Mouse (Mus musculus) C2C12 (cell line): Measurements from ENCODE around the gene C2cd2. TPM values are rescaled to one million over a fixed set of nuclear protein-coding genes. Genes with fewer than 3 reads are reported as not detected.

Experiments
- H3K27me3 ChIP-seq: one replicate; pipeline ENCODE4 v1.6.1; 2011; ENCODE audit not compliant: control insufficient read depth, insufficient read depth, insufficient read length
- H3K36me3 ChIP-seq: one replicate; pipeline ENCODE4 v1.6.1; 2011; ENCODE audit not compliant: control insufficient read depth, insufficient read depth
- H3K4me3 ChIP-seq: one replicate; pipeline ENCODE4 v1.5.1; 2011; ENCODE audit warnings: mild to moderate bottlenecking, control low read depth; ENCODE audit not compliant: poor library complexity, insufficient read depth, severe bottlenecking
- H3K79me2 ChIP-seq: one replicate; pipeline ENCODE4 v1.6.1; 2011; ENCODE audit not compliant: control insufficient read depth, insufficient read depth
- H3K79me3 ChIP-seq: one replicate; pipeline ENCODE4 v1.6.1; 2011; ENCODE audit warnings: low read depth, control low read depth
- H3ac ChIP-seq: one replicate; pipeline ENCODE3; 2011; ENCODE audit warnings: low read depth; ENCODE audit not compliant: control insufficient read depth, insufficient read length
- CEBPB ChIP-seq: IDR thresholded peaks from one replicate; pipeline ENCODE4 v1.6.1; 2011; ENCODE audit warnings: low read depth, mild to moderate bottlenecking, control low read depth, moderate library complexity
- CTCF ChIP-seq: IDR thresholded peaks from one replicate; pipeline ENCODE4 v1.5.1; 2011; ENCODE audit not compliant: control insufficient read depth, insufficient read depth, insufficient read length
- FOSL1 ChIP-seq: IDR thresholded peaks from one replicate; pipeline ENCODE4 v1.8.0; 2011; ENCODE audit warnings: mild to moderate bottlenecking, low read length; ENCODE audit not compliant: poor library complexity, insufficient read depth, severe bottlenecking
- MAX ChIP-seq: IDR thresholded peaks from one replicate; pipeline ENCODE4 v1.6.1; 2011; ENCODE audit warnings: mild to moderate bottlenecking, control low read depth
- MYOD1 ChIP-seq: IDR thresholded peaks from one replicate; pipeline ENCODE4 v1.6.1; 2011; ENCODE audit warnings: low read depth; ENCODE audit not compliant: control insufficient read depth, insufficient read length
- MYOG ChIP-seq: IDR thresholded peaks from one replicate; pipeline ENCODE4 v1.6.1; 2011; ENCODE audit not compliant: control insufficient read depth, insufficient read length; ENCODE audit errors: extremely low read depth
- USF1 ChIP-seq: IDR thresholded peaks from one replicate; pipeline ENCODE4 v1.6.1; 2011; ENCODE audit warnings: low read depth, mild to moderate bottlenecking, control low read depth, moderate library complexity
- polyA plus RNA-seq: library from polyadenylated mRNA; unstranded; fragments of >200 nt; fragmentation: generic; extraction: Trizol; gene quantifications from one replicate; pipeline ENCODE4 v1.2.1, GENCODE M21; 2012; ENCODE audit warnings: missing spikeins

Gene C2cd2
- polyA plus RNA-seq, 1 experiment = 9.3 TPM

GRCm38 (mm10) chr16:97940471-97940973 is 21.9 kb downstream of the C2cd2 start:
- Histone ChIP-seq H3K79me2 (no peaks in the 10 kb centered on the region), H3K27me3 (no peaks in the 10 kb centered on the region), H3K36me3 (no peaks in the 10 kb centered on the region), H3ac (no peak overlapping the region), H3K4me3 (no peak overlapping the region), H3K79me3 (no peaks in the 10 kb centered on the region)
- no peak for TF ChIP-seq MAX
- no peak for TF ChIP-seq MYOD1
- TF ChIP-seq CTCF = no peak
- TF ChIP-seq USF1 = no peak
- TF ChIP-seq CEBPB = no peak
- TF ChIP-seq MYOG = no peak
- TF ChIP-seq FOSL1 = no peak

- Histone ChIP-seq H3K36me3 (no peaks in the 10 kb centered on the region), H3K27me3 (no peaks in the 10 kb centered on the region), H3ac (no peak overlapping the region), H3K79me2 (no peaks in the 10 kb centered on the region), H3K79me3 (no peaks in the 10 kb centered on the region), H3K4me3 (no peak overlapping the region)
- TF ChIP-seq USF1 (no peak), FOSL1 (no peak), MAX (no peak), MYOG (no peak), CTCF (no peak), CEBPB (no peak), MYOD1 (no peak)
Measured at GRCm38 (mm10) chr16:97935815-97936214, 26.6 kb downstream of the C2cd2 start.

- H3K27me3 ChIP-seq = no peaks in the 10 kb centered on the region
- no peak overlapping the region for H3ac ChIP-seq
- TF ChIP-seq MAX = no peak
- no peak for TF ChIP-seq FOSL1
- H3K36me3 ChIP-seq = no peaks in the 10 kb centered on the region
- no peaks in the 10 kb centered on the region for H3K79me2 ChIP-seq
- no peaks in the 10 kb centered on the region for H3K79me3 ChIP-seq
- no peak overlapping the region for H3K4me3 ChIP-seq
Measured at GRCm38 (mm10) chr16:97930231-97930630, 32.2 kb downstream of the C2cd2 start.

GRCm38 (mm10) chr16:97929520-97929919 is 32.9 kb downstream of the C2cd2 start:
- H3K4me3 ChIP-seq = no peak overlapping the region
- TF ChIP-seq MYOG = no peak
- TF ChIP-seq FOSL1 = no peak
- TF ChIP-seq MYOD1 = no peak
- no peak for TF ChIP-seq CEBPB
- no peak for TF ChIP-seq MAX
- no peak for TF ChIP-seq CTCF
- TF ChIP-seq USF1 = no peak
- H3K36me3 ChIP-seq = no peaks in the 10 kb centered on the region
- H3ac ChIP-seq = no peak overlapping the region
- H3K27me3 ChIP-seq = no peaks in the 10 kb centered on the region
- H3K79me2 ChIP-seq = no peaks in the 10 kb centered on the region
- no peaks in the 10 kb centered on the region for H3K79me3 ChIP-seq

GRCm38 (mm10) chr16:97927331-97927938 is 35.0 kb downstream of the C2cd2 start:
- TF ChIP-seq FOSL1 = no peak
- TF ChIP-seq MAX = no peak
- TF ChIP-seq MYOG = no peak
- TF ChIP-seq CEBPB = no peak
- no peak overlapping the region for H3ac ChIP-seq
- H3K79me2 ChIP-seq = no peaks in the 10 kb centered on the region
- H3K36me3 ChIP-seq = no peaks in the 10 kb centered on the region
- H3K27me3 ChIP-seq = no peaks in the 10 kb centered on the region
- H3K4me3 ChIP-seq = no peak overlapping the region
- H3K79me3 ChIP-seq = no peaks in the 10 kb centered on the region

GRCm38 (mm10) chr16:97926381-97926780 is 36.0 kb downstream of the C2cd2 start:
- Histone ChIP-seq H3K36me3 (no peaks in the 10 kb centered on the region), H3K27me3 (no peaks in the 10 kb centered on the region)

More at GRCm38 (mm10) chr16:97926381-97926780, 36.0 kb downstream of the C2cd2 start:
- no peaks in the 10 kb centered on the region for H3K79me3 ChIP-seq
- H3ac ChIP-seq = no peak overlapping the region
- H3K79me2 ChIP-seq = no peaks in the 10 kb centered on the region
- TF ChIP-seq CEBPB (no peak), MYOD1 (no peak)
- H3K4me3 ChIP-seq = no peak overlapping the region
